Mouse (Mus musculus) ES-Bruce4 (cell line): ENCODE data around the gene Apba1. TPM values are rescaled to one million over a fixed set of nuclear protein-coding genes. Genes with fewer than 3 reads are reported as not detected.

Experiments used
- H3K27ac ChIP-seq: 2 replicates; pipeline ENCODE4 v1.5.1; 2012; ENCODE audit warnings: low read length, inconsistent platforms; ENCODE audit not compliant: insufficient read depth
- H3K27me3 ChIP-seq: 2 replicates; pipeline ENCODE4 v1.6.1; 2012; ENCODE audit warnings: mild to moderate bottlenecking, low read length, inconsistent platforms; ENCODE audit not compliant: control insufficient read depth, poor library complexity, insufficient read depth, severe bottlenecking
- H3K36me3 ChIP-seq: 2 replicates; pipeline ENCODE4 v1.6.1; 2012; ENCODE audit warnings: inconsistent platforms, mild to moderate bottlenecking, low read length, moderate library complexity; ENCODE audit not compliant: control insufficient read depth, poor library complexity, insufficient read depth, severe bottlenecking
- H3K4me1 ChIP-seq: one replicate; pipeline ENCODE4 v1.8.1; 2011; ENCODE audit warnings: low read length; ENCODE audit not compliant: control insufficient read depth, insufficient read depth
- H3K4me3 ChIP-seq: 2 replicates; pipeline ENCODE4 v1.5.1; 2011; ENCODE audit warnings: low read depth, mild to moderate bottlenecking, low read length
- H3K9ac ChIP-seq: 2 replicates; pipeline ENCODE4 v1.6.1; 2012; ENCODE audit warnings: low read depth, mild to moderate bottlenecking, inconsistent platforms; ENCODE audit not compliant: poor library complexity, severe bottlenecking
- H3K9me3 ChIP-seq: replicated peaks from 2 replicates; pipeline ENCODE4 v1.6.1; 2012; ENCODE audit warnings: mild to moderate bottlenecking, low read length, inconsistent platforms; ENCODE audit not compliant: control insufficient read depth, poor library complexity, insufficient read depth, severe bottlenecking
- CTCF ChIP-seq: IDR thresholded peaks from one replicate; pipeline ENCODE4 v1.8.1; 2011; ENCODE audit warnings: low read depth, low read length
- EP300 ChIP-seq: IDR thresholded peaks from 2 replicates; pipeline ENCODE4 v1.6.1; 2011; ENCODE audit warnings: low read depth, low read length; ENCODE audit not compliant: insufficient read depth
- POLR2A ChIP-seq: IDR thresholded peaks from one replicate; pipeline ENCODE4 v1.8.1; 2011; ENCODE audit warnings: low read length; ENCODE audit not compliant: insufficient read depth
- polyA plus RNA-seq: library from polyadenylated mRNA; stranded (reverse); fragments of >200 nt; gene quantifications from 2 replicates; pipeline ENCODE4 v1.2.4, GENCODE M21; 2011; ENCODE audit warnings: low read depth; ENCODE audit not compliant: missing spikeins, insufficient read depth, insufficient read length

Gene Apba1
- polyA plus RNA-seq, 1 experiment: 0.16 TPM

DNA sequence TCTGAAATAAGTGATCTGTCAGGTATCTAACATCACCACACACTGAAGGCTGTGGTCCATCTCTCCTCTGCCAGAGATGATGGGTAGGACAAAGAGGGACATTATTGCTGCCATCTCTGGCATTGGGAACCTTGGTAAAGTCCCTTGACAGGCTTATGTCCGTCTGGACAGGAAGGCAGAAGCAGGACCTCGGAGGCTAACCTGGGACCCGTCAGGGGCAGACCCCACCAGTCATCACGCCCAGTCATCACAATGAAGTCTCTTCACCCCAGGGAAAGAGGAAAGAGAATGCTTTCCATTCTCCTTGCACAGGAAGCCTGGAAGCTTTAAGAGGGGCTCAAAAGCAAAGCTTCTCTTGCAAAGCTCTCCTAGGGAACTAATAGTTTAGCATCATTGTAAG is 189.2 kb downstream of the Apba1 start:
- Histone ChIP-seq H3K4me1 (peaks cover 3% of the 10 kb centered on the region), H3K27ac (no peak overlapping the region), H3K9me3 (no peaks in the 10 kb centered on the region), H3K36me3 (no peaks in the 10 kb centered on the region), H3K9ac (no peak overlapping the region), H3K27me3 (no peaks in the 10 kb centered on the region), H3K4me3 (no peak overlapping the region)
- TF ChIP-seq POLR2A: no peak
- no peak for TF ChIP-seq EP300
- no peak for TF ChIP-seq CTCF

DNA sequence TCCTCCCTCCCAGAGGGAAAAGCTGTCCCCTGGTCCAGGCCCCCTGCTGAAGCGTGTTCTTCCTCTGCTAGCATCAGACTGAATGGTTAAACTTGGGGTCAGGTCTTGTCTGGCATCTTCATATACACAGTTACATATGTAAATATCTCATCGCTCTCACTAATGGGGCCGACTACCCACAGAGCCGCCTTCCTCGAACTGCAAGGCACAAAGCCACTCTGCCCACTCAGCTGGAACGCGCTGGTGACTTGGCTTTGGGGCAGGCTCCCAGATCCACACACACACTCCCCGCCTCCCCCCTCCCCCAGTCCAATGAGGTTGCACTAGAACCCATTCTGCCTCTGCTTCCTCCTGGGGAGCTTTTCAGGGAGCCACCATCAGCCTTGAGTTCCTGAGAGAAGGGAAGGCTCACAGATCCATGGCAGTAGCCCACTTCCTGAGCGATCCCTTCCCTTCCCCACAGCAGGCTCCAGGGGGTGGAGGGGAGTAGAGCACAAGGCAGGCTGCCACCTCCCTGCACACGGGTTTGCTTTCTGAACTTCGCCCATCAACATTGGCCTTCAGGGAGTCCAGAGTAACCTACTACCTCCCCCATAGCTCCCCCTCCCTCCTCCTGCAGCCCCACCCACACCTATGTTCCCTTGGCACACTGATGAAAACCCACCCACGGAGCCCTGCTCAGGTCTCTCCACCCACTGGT is 189.8 kb downstream of the Apba1 start:
- TF ChIP-seq CTCF (no peak), EP300 (no peak), POLR2A (no peak)
- Histone ChIP-seq H3K4me1 (peaks cover 3% of the 10 kb centered on the region), H3K27me3 (no peaks in the 10 kb centered on the region), H3K9me3 (no peaks in the 10 kb centered on the region), H3K9ac (no peak overlapping the region), H3K36me3 (no peaks in the 10 kb centered on the region), H3K4me3 (no peak overlapping the region), H3K27ac (no peak overlapping the region)

DNA sequence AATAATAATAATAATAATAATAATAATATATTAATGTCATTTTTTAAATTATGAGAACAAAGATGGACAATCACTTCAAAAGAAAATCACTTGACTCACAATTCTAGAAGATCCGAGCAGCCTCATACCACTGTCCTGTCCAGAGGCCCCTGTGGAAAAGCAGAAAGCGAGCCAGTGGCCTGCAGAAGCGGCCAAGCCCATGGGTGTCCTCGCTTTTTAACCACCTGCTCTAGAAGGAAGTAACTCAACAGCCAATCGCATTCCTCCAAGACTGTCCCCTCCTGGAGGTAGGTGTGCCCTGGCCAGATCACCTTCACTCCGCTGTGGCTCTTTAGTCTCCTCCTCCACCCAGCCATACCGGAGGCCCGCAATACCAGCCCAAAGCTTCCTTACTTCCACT is 196.8 kb downstream of the Apba1 start:
- Histone ChIP-seq H3K9me3 (no peaks in the 10 kb centered on the region), H3K9ac (no peak overlapping the region), H3K4me1 (no peaks in the 10 kb centered on the region), H3K27me3 (no peaks in the 10 kb centered on the region), H3K4me3 (no peak overlapping the region), H3K27ac (no peak overlapping the region), H3K36me3 (no peaks in the 10 kb centered on the region)
- TF ChIP-seq CTCF: no peak
- TF ChIP-seq POLR2A: no peak
- TF ChIP-seq EP300: no peak

DNA sequence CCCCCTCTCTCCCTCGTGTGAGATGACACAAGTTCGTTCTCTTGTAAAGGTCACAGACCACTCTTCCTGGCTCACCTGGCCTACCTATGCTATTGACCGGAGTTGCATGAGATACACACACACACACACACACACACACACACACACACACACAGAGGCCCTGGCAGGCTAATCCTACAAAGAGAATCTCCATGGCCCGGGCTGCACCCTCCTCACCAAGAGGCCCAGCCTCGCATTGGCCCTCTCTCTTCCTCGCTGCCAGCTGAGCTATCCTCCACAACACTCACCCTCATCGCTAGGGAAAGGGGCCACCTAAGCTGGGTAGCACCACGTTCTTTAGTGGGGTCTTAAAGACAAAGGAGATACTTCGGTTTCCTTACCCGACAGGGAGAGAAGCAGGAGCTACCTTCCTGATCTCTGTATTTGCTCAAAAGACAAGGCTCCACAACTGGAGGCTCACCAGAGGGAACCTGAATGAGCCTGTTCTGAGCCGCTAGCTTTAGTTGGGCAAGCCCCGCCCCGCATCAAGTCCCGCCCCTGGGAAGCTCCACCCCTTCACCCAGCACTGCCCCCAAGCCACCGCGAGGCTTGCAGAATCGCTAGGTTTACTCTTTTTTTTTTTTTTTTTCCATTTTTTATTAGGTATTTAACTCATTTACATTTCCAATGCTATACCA is 197.8 kb downstream of the Apba1 start:
- Histone ChIP-seq H3K9me3 (no peaks in the 10 kb centered on the region), H3K4me3 (peak overlapping the region; percentile 62), H3K4me1 (no peaks in the 10 kb centered on the region), H3K27ac (no peak overlapping the region), H3K27me3 (no peaks in the 10 kb centered on the region), H3K9ac (peak overlapping the region; percentile 12; the same call in 1 of the 2 replicates), H3K36me3 (no peaks in the 10 kb centered on the region)
- peak; percentile 73 for TF ChIP-seq POLR2A
- TF ChIP-seq CTCF: no peak
- no peak for TF ChIP-seq EP300

DNA sequence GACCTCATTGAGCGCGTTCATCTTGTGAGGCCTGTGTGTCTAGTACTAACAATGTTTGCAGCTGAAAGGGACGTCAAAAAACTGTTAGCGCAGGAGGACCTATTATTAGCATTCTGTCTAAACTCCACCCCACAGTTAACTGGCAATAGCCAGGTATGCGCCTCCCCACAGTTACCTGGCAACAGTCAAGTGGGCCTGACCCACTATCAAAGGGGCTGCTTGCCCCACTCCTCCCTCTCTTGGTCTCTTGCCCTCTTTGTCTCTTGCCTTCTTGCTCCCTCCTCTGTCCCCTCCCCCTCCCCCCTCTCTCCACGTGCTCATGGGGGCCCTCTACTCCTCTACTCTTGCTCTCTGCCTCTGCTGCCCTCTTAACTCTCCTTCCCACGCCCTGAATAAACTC is 198.9 kb downstream of the Apba1 start:
- Histone ChIP-seq H3K9ac (no peak overlapping the region), H3K36me3 (no peaks in the 10 kb centered on the region), H3K27me3 (no peaks in the 10 kb centered on the region), H3K9me3 (no peaks in the 10 kb centered on the region), H3K27ac (no peak overlapping the region), H3K4me3 (no peak overlapping the region), H3K4me1 (no peaks in the 10 kb centered on the region)
- TF ChIP-seq EP300: no peak
- TF ChIP-seq POLR2A: no peak
- TF ChIP-seq CTCF: no peak

DNA sequence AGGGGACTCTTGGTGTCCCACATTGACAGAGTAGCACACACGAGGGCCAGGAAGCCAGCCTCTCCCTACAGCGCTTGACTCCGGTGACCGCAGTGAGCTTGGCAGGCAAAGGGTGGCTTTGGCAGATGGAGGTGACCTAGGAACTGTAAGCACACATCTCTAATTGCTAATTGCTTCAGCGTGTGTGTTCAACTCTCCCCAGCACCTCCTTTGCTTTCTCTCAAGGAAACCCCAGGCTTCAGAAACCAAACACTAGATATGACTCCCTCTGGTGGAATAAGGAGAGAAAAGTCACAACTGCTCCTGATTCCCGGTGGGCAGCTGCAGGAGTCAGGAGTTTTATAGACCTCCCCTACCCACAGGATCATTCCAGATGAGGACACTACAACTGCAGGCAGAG is 200.2 kb downstream of the Apba1 start:
- no peaks in the 10 kb centered on the region for H3K27me3 ChIP-seq
- no peaks in the 10 kb centered on the region for H3K9me3 ChIP-seq
- no peak overlapping the region for H3K9ac ChIP-seq
- no peak overlapping the region for H3K27ac ChIP-seq
- no peak overlapping the region for H3K4me3 ChIP-seq
- no peaks in the 10 kb centered on the region for H3K36me3 ChIP-seq
- no peaks in the 10 kb centered on the region for H3K4me1 ChIP-seq
- no peak for TF ChIP-seq EP300
- peak; percentile 4 for TF ChIP-seq CTCF
- TF ChIP-seq POLR2A: no peak
